Mouse (Mus musculus): ENCODE measurements at regions not wholly inside any gene's neighbourhood (a gene's known extent, or its start where the extent isn't known, plus 50 kb on each side); places are given as distances from the start of the nearest gene placed in this dataset.

DNA sequence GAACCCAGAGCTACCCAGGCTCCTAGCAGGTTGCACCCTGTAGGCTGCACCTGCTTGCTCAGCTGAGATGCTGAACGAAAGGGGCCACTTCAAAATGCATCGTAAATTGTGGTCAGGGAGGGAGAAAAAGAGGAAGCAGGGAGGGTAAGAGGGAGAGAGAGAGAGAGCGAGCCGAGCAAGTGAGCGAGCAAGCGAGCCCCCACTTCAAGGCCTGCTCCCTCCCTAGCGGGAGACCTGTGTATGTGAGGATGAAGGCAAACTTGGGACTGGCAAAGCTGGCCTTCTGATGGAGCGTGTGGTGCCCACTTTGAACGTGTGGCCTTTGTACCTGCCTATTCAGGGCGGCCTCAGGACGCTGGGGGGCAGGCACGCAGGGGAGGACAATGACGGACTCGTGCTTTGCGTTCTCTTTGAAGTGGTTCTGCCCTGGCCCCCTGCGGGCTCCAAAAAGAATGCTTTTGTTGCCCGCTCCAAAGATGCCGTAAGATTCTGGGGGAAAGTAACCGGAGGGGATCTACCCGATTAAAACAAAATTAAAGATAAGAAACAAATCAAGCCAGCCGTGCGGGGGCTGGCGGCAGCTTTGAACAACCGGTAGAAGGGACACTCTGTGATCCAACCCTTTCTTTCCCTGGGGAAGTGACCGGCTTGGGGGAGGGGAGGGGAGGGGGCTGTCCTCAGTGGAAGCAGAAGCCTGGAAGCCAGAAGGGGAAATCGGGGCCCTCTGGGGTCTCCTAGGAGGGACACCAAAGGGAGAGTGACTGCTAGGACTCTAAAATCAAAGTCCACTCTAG is 70.1 kb upstream of the Nkd1 start:
- Histone ChIP-seq H3K27ac (no peak overlapping the region), H3K27me3 (peaks cover 64% of the 10 kb centered on the region), H3K4me2 (peak overlapping the region; percentile 12; the same call in 1 of the 2 replicates), H3K36me3 (no peaks in the 10 kb centered on the region), H3K4me3 (no peak overlapping the region), H3K9ac (no peak overlapping the region), H3K4me1 (peaks cover 31% of the 10 kb centered on the region), H3K9me3 (no peaks in the 10 kb centered on the region)
- WGBS, result 14% methylated on average over 26 of the region's 26 CpGs
- ATAC-seq (ENCODE audit: insufficient number of reproducible peaks, low FRiP score, low TSS enrichment, low read depth), result no peak

DNA sequence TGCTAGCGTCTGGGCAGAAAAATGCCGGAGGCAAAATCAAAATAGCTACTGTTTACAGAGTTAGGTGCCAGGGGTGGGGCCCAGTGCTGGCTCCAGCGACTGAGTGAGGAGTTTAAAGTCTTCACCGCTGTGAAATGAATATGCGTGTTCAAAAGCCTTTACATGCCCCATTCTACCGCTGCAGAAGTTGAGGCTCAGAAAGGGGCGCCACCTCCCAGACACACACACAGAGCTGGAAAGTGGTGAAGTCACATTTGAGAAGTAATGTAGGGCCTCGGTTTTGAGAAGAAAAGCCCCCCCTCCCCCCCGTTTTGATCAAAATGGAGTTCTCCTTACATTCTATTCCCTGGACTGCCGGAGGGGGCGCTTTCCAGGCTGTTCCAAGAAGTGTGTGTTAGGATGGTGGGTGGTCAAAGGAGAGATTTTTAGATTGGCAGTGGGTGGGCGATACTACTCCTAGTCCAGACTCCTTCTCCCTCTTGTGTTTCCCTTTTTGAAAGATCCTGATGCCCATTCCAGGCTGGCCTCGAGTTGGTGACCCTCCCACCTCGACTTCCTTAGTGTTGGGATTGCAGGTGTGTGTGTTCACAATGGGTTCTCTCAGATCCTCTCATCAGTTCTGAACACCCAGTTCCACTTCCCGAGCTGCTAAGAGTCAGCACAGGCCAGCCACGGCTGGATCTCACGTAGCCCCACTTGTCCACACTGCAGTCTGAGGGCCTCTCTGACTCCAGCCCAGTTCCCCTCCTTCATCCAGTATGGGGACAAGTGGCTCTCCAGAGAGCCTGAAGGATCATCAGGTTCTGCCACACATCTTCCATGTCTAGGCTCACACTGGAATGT is 69.3 kb upstream of the Nkd1 start:
- Histone ChIP-seq H3K27me3 (peaks cover 67% of the 10 kb centered on the region), H3K36me3 (no peaks in the 10 kb centered on the region), H3K27ac (no peak overlapping the region), H3K4me1 (peaks cover 31% of the 10 kb centered on the region), H3K9ac (no peak overlapping the region), H3K4me3 (no peak overlapping the region), H3K9me3 (no peaks in the 10 kb centered on the region), H3K4me2 (peak overlapping the region; percentile 12; the same call in 1 of the 2 replicates)
- 34% methylated on average over 17 of the region's 17 CpGs for WGBS
- ATAC-seq (ENCODE audit: insufficient number of reproducible peaks, low FRiP score, low TSS enrichment, low read depth), result no peak

DNA sequence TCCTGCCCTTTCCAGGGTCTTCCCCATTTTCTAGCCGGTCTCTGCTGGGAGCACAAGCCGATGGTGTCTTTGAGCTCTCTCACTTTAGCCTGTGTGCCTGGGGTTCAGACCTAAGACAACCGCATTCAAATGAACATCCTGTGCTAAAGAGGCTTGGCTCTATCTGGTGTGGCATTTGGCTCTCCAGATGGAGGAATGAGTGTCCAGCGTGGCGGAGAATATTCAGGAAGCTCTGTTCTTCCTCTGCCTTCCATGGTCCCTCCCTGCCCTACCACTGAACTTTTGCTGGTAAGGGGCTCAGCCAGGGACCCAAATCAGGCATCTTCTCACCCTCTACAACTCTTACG is 68.7 kb upstream of the Nkd1 start:
- Histone ChIP-seq H3K4me3 (no peak overlapping the region), H3K9me3 (no peaks in the 10 kb centered on the region), H3K4me1 (peaks cover 31% of the 10 kb centered on the region), H3K27ac (no peak overlapping the region), H3K4me2 (no peak overlapping the region), H3K9ac (no peak overlapping the region), H3K27me3 (peaks cover 67% of the 10 kb centered on the region), H3K36me3 (no peaks in the 10 kb centered on the region)
- WGBS, result 79% methylated on average over 6 of the region's 6 CpGs
- ATAC-seq (ENCODE audit: insufficient number of reproducible peaks, low FRiP score, low TSS enrichment, low read depth), result no peak

DNA sequence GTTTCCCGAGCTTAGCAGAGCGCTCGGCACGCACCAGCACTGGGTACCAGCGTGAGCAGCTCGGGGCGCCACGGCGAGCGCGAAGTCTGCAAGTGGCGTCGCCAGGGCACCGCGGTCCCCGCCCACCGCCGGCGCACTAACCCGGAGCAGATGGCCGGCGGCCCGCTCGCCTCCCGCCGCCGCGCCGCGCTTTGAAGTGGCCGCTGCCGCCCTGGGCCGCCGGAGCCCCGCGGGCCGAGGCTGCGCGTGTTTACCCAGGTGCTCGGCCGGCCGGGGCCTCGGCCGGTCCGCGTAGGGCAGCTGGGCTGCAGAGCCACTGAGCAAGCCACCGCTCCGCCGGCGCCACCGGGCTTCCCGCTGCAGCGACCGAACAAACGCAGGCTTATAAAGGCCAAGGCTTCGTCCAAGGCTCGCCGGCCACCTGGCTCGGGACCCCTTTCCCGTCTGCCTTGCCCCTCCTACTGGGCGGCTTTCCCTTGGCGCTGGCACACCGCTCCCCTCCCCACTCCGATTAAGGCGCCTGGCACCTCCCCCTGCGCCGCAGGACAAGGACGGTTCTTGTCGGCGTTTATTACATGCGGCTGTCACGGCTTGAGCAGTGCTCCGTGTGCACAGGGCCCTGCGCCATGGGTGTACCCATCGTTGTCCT is 67.0 kb upstream of the Nkd1 start:
- Histone ChIP-seq H3K27me3 (peaks cover 67% of the 10 kb centered on the region), H3K4me3 (peak overlapping the region; percentile 61), H3K27ac (peak overlapping the region; percentile 70), H3K4me1 (peaks cover 31% of the 10 kb centered on the region), H3K9me3 (no peaks in the 10 kb centered on the region), H3K4me2 (peak overlapping the region; percentile 99), H3K9ac (peak overlapping the region; percentile 56), H3K36me3 (no peaks in the 10 kb centered on the region)
- ATAC-seq (ENCODE audit: insufficient number of reproducible peaks, low FRiP score, low TSS enrichment, low read depth), result peak; percentile 46; the same call in 1 of the 2 replicates
- WGBS, result 0% methylated on average over 65 of the region's 75 CpGs

DNA sequence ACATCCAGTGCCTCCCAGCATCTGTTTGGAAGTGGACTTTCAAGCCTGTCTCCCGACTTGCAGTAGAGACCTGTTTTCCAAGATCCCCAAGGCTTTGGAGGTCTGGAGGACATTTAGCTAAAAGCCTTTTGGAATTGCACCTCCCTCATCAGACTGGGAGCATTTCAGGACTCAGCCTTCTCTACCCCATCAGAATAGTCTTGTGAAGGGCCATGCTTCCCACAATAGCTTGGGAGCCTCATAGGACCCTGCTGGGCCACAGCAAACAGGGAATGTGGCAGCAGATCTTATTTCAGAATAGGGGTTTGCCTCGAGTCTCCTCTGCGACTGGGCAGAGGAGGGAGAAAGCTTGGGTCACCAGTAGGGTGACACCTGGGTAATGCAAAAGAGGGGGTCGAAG is 66.2 kb upstream of the Nkd1 start:
- ATAC-seq (ENCODE audit: insufficient number of reproducible peaks, low FRiP score, low TSS enrichment, low read depth), result no peak
- Histone ChIP-seq H3K9ac (no peak overlapping the region), H3K27me3 (peaks cover 60% of the 10 kb centered on the region), H3K27ac (no peak overlapping the region), H3K4me2 (peak overlapping the region; percentile 99), H3K4me1 (peaks cover 31% of the 10 kb centered on the region), H3K9me3 (no peaks in the 10 kb centered on the region), H3K36me3 (no peaks in the 10 kb centered on the region), H3K4me3 (peak overlapping the region; percentile 61; the same call in 1 of the 2 replicates)
- 8% methylated on average over 4 of the region's 4 CpGs for WGBS

DNA sequence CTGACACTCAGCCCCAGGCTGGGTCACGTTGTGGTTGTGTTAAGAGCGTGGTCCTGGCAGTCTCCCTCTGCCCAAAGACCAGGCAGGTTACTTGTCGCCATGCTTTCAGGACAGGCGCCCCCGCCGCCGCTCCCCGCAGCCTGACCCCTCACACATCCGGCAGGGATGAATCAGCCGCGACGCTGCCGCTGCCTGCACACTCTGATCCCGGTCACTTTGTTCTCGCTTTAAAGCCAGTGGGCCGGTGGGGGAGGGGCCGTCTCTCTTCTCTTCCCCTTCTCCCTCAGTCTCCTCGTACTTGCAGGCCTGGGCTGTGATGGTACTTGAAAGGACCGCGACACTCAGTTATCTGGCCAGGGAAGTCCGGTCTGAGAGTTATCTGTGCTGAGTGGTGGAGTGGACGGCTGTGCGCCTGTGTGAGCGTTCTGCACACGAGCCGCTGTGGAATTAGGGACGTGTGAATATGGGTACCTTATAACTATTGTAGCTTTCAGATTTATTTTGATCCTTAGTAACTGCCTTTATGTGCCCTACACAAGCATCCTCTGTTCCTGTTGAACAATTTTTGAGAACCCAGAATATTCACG is 65.6 kb upstream of the Nkd1 start:
- Histone ChIP-seq H3K4me3 (peak overlapping the region; percentile 4; the same call in 1 of the 2 replicates), H3K27me3 (peaks cover 53% of the 10 kb centered on the region), H3K4me1 (peaks cover 31% of the 10 kb centered on the region), H3K27ac (no peak overlapping the region), H3K9ac (no peak overlapping the region), H3K4me2 (peak overlapping the region; percentile 32; the same call in 1 of the 2 replicates), H3K9me3 (no peaks in the 10 kb centered on the region), H3K36me3 (no peaks in the 10 kb centered on the region)
- WGBS, result 9% methylated on average over 28 of the region's 28 CpGs
- no peak for ATAC-seq (ENCODE audit: insufficient number of reproducible peaks, low FRiP score, low TSS enrichment, low read depth)

DNA sequence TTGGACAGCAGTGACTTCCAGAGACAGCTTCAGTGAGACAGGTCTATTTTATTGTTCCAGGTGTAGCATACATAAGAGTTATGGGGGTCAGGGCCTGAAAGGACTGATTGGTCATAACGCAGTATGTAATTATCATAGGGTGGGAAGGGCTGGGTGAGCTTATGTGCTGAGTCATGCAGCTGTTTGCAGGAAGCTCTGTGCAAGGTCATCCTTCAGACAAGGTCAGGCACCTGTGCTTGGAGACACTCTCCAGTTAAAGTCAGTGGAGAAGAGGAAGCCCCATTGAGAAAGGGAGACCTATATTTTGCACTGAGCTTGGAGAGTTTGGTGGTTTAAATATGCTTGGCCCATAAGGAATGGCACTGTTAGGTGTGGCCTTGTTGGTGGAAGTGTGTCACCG is 62.0 kb upstream of the Nkd1 start:
- H3K9me3 ChIP-seq, result no peaks in the 10 kb centered on the region
- H3K27me3 ChIP-seq, result peaks cover 19% of the 10 kb centered on the region
- no peaks in the 10 kb centered on the region for H3K36me3 ChIP-seq
- no peak overlapping the region for H3K4me2 ChIP-seq
- peaks cover 15% of the 10 kb centered on the region for H3K4me1 ChIP-seq
- no peak overlapping the region for H3K27ac ChIP-seq
- WGBS, result 83% methylated on average over 2 of the region's 2 CpGs
- ATAC-seq (ENCODE audit: insufficient number of reproducible peaks, low FRiP score, low TSS enrichment, low read depth), result no peak
- no peak overlapping the region for H3K4me3 ChIP-seq
- H3K9ac ChIP-seq, result no peak overlapping the region

DNA sequence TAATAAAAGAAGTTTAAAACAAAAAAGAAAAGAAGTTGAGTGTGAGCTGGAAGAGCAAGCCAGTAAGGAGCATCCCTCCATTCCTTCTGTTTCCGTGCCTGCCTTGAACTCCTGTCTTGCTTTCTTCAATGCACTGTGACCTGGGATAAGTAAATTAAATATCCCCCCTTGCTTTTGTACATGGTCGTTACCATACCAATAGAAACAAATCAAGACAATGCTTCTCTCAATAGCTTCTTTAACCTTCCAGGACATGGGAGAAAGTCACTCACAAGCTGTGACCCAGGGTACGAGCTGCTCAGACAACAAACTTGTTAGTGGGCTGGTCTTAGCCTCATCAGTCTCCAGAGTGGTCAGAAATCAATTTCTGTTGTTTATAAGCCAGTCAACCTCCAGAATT is 53.4 kb upstream of the Nkd1 start:
- Histone ChIP-seq H3K9me3 (no peaks in the 10 kb centered on the region), H3K4me1 (peaks cover 3% of the 10 kb centered on the region; the same call in 1 of the 2 replicates), H3K4me3 (no peak overlapping the region), H3K9ac (no peak overlapping the region), H3K27me3 (no peaks in the 10 kb centered on the region), H3K36me3 (no peaks in the 10 kb centered on the region), H3K4me2 (no peak overlapping the region), H3K27ac (no peak overlapping the region)
- WGBS, result 71% methylated on average over 3 of the region's 3 CpGs
- no peak for ATAC-seq (ENCODE audit: insufficient number of reproducible peaks, low FRiP score, low TSS enrichment, low read depth)

DNA sequence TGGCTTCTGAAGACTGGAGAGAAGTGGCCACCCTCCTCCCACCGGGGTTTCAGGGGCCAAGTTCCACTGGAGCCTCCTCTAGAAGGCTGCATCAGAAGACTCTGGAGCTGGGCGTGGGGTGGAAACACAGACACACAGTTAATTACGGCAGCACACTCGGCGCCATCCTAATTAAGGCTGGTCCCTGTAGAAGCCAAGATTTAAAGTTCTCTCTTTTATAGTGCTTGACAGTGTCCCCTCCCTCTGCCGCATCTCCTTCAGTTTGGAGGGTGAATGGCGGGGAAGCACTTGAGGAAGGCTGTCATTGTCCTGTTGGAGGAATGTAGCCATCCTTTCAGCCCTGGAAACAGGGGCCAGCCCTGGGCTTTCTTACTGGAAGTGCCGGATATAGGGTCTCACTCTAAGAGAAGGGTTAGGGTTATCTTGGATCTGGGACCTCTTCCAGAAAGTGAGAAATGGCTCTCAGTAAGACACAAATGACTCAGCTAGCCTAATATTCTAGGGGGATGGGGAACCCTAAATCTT is 50.2 kb upstream of the Nkd1 start:
- no peaks in the 10 kb centered on the region for H3K27me3 ChIP-seq
- no peaks in the 10 kb centered on the region for H3K9me3 ChIP-seq
- H3K36me3 ChIP-seq, result no peaks in the 10 kb centered on the region
- H3K27ac ChIP-seq, result no peak overlapping the region
- peaks cover 3% of the 10 kb centered on the region; the same call in 1 of the 2 replicates for H3K4me1 ChIP-seq
- no peak for ATAC-seq (ENCODE audit: insufficient number of reproducible peaks, low FRiP score, low TSS enrichment, low read depth)
- no peak overlapping the region for H3K4me3 ChIP-seq
- no peak overlapping the region for H3K9ac ChIP-seq
- 31% methylated on average over 8 of the region's 8 CpGs for WGBS
- no peak overlapping the region for H3K4me2 ChIP-seq
